Mouse (Mus musculus): ENCODE data around the gene Uck2. TPM values are rescaled to one million over a fixed set of nuclear protein-coding genes. Genes with fewer than 3 reads are reported as not detected.

The Uck2 gene
- polyA plus RNA-seq, 1 experiment from 2014 or later = 120 TPM

- H3K27me3 ChIP-seq (ENCODE audit: control insufficient read depth, insufficient read depth, low read length) = no peaks in the 10 kb centered on the region
- H3K4me3 ChIP-seq (ENCODE audit: low read depth, low read length) = peak overlapping the region; percentile 97
- no peak overlapping the region for H3K27ac ChIP-seq (replicated peaks; ENCODE audit: low read depth, low read length)
- DNase-seq (ENCODE audit: low spot score) (no peak), ATAC-seq (replicated peaks; ENCODE audit: insufficient number of reproducible peaks, low FRiP score, low TSS enrichment, low read depth) (no peak)
- 0 out of 2 replicates have a peak overlapping the region, but pooled peaks have one; percentile 6 for H3K9ac ChIP-seq (replicated peaks; ENCODE audit: low read length)
- WGBS = 47% methylated on average over 5 of the region's 5 CpGs
- H3K4me1 ChIP-seq (ENCODE audit: control insufficient read depth, insufficient read depth, low read length) = no peaks in the 10 kb centered on the region
- H3K9me3 ChIP-seq (replicated peaks; ENCODE audit: control insufficient read depth, low read length) = no peaks in the 10 kb centered on the region
- no peaks in the 10 kb centered on the region for H3K36me3 ChIP-seq (replicated peaks; ENCODE audit: control insufficient read depth, insufficient read depth, low read depth, low read length)
- peak overlapping the region; percentile 60 for H3K4me2 ChIP-seq (ENCODE audit: low read depth, low read length)
Measured at GRCm38 (mm10) chr1:167282768-167283167, 2.4 kb downstream of the Uck2 start.

- Histone ChIP-seq H3K9me3 (replicated peaks; ENCODE audit: control insufficient read depth, low read length) (no peaks in the 10 kb centered on the region), H3K4me3 (ENCODE audit: low read depth, low read length) (no peak overlapping the region), H3K4me2 (ENCODE audit: low read depth, low read length) (no peak overlapping the region; the same call in 1 of the 2 replicates), H3K4me1 (ENCODE audit: control insufficient read depth, insufficient read depth, low read length) (no peaks in the 10 kb centered on the region), H3K9ac (replicated peaks; ENCODE audit: low read length) (no peak overlapping the region), H3K27me3 (ENCODE audit: control insufficient read depth, insufficient read depth, low read length) (no peaks in the 10 kb centered on the region), H3K27ac (replicated peaks; ENCODE audit: low read depth, low read length) (no peak overlapping the region), H3K36me3 (replicated peaks; ENCODE audit: control insufficient read depth, insufficient read depth, low read depth, low read length) (no peaks in the 10 kb centered on the region)
- no peak for DNase-seq (ENCODE audit: low spot score)
- WGBS = 71% methylated on average over 3 of the region's 3 CpGs
- ATAC-seq (replicated peaks; ENCODE audit: insufficient number of reproducible peaks, low FRiP score, low TSS enrichment, low read depth) = no peak
Measured at GRCm38 (mm10) chr1:167282112-167282511, 3.0 kb downstream of the Uck2 start.

DNA sequence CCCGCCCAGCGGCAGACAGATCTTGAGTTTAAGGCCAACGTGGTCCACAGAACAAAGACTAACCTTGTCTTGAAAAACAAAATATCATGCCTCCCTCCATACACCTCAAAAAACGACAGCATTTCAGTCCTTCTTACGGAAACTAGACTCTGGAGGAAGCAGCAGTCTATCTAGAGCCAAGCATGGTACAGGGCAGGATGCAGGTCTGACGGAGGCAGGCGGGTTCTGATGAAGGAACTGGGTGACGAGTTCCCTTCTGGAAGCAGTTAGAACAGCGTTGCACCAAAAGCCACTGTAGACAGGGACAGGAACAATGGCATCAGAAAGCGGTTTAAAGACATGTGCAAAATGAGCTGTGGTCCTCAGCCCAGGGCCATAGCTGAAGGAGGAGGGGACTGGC lies 5.1 kb downstream of the Uck2 start:
- no peaks in the 10 kb centered on the region for H3K36me3 ChIP-seq (replicated peaks; ENCODE audit: control insufficient read depth, insufficient read depth, low read depth, low read length)
- H3K9ac ChIP-seq (replicated peaks; ENCODE audit: low read length) = no peak overlapping the region
- 88% methylated on average over 10 of the region's 10 CpGs for WGBS
- H3K4me2 ChIP-seq (ENCODE audit: low read depth, low read length) = no peak overlapping the region
- H3K27ac ChIP-seq (replicated peaks; ENCODE audit: low read depth, low read length) = no peak overlapping the region
- H3K4me3 ChIP-seq (ENCODE audit: low read depth, low read length) = no peak overlapping the region
- no peak for ATAC-seq (replicated peaks; ENCODE audit: insufficient number of reproducible peaks, low FRiP score, low TSS enrichment, low read depth)
- no peaks in the 10 kb centered on the region for H3K27me3 ChIP-seq (ENCODE audit: control insufficient read depth, insufficient read depth, low read length)
- H3K4me1 ChIP-seq (ENCODE audit: control insufficient read depth, insufficient read depth, low read length) = no peaks in the 10 kb centered on the region
- no peak for DNase-seq (ENCODE audit: low spot score)
- no peaks in the 10 kb centered on the region for H3K9me3 ChIP-seq (replicated peaks; ENCODE audit: control insufficient read depth, low read length)

GRCm38 (mm10) chr1:167279160-167279715 lies 5.9 kb downstream of the Uck2 start:
- Histone ChIP-seq H3K9ac (replicated peaks; ENCODE audit: low read length) (no peak overlapping the region), H3K27ac (replicated peaks; ENCODE audit: low read depth, low read length) (no peak overlapping the region), H3K4me3 (ENCODE audit: low read depth, low read length) (no peak overlapping the region), H3K36me3 (replicated peaks; ENCODE audit: control insufficient read depth, insufficient read depth, low read depth, low read length) (no peaks in the 10 kb centered on the region), H3K9me3 (replicated peaks; ENCODE audit: control insufficient read depth, low read length) (no peaks in the 10 kb centered on the region), H3K4me2 (ENCODE audit: low read depth, low read length) (no peak overlapping the region), H3K27me3 (ENCODE audit: control insufficient read depth, insufficient read depth, low read length) (no peaks in the 10 kb centered on the region), H3K4me1 (ENCODE audit: control insufficient read depth, insufficient read depth, low read length) (no peaks in the 10 kb centered on the region)
- DNase-seq (ENCODE audit: low spot score) (no peak), ATAC-seq (replicated peaks; ENCODE audit: insufficient number of reproducible peaks, low FRiP score, low TSS enrichment, low read depth) (no peak)
- WGBS = 72% methylated on average over 13 of the region's 13 CpGs

DNA sequence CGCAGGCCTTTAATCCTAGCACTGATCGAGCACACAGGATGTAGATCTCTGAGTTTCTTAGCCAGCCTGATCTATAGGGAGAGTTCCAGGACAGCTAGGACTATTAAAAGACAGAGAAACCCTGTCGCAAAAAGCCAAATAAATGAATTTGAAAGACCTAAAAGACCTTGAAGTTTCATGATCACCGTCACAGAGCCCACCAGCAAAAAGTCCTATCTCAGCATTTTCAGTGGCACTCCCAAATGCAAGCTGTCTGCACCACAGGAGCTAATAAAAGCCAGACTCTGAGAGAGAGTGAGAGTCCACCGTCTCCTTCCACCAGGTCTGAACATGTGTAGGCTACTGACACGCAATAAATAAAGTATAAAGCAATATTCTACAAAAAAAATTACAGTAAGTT lies 6.7 kb downstream of the Uck2 start:
- DNase-seq (ENCODE audit: low spot score) (no peak), ATAC-seq (replicated peaks; ENCODE audit: insufficient number of reproducible peaks, low FRiP score, low TSS enrichment, low read depth) (no peak)
- Histone ChIP-seq H3K9ac (replicated peaks; ENCODE audit: low read length) (no peak overlapping the region), H3K27ac (replicated peaks; ENCODE audit: low read depth, low read length) (no peak overlapping the region), H3K36me3 (replicated peaks; ENCODE audit: control insufficient read depth, insufficient read depth, low read depth, low read length) (no peaks in the 10 kb centered on the region), H3K4me2 (ENCODE audit: low read depth, low read length) (no peak overlapping the region), H3K9me3 (replicated peaks; ENCODE audit: control insufficient read depth, low read length) (no peaks in the 10 kb centered on the region), H3K4me1 (ENCODE audit: control insufficient read depth, insufficient read depth, low read length) (no peaks in the 10 kb centered on the region), H3K27me3 (ENCODE audit: control insufficient read depth, insufficient read depth, low read length) (no peaks in the 10 kb centered on the region), H3K4me3 (ENCODE audit: low read depth, low read length) (no peak overlapping the region)
- WGBS = 78% methylated on average over 6 of the region's 6 CpGs

GRCm38 (mm10) chr1:167274646-167275390 lies 10.3 kb downstream of the Uck2 start:
- ATAC-seq (replicated peaks; ENCODE audit: insufficient number of reproducible peaks, low FRiP score, low TSS enrichment, low read depth) (no peak), DNase-seq (ENCODE audit: low spot score) (no peak)
- Histone ChIP-seq H3K4me1 (ENCODE audit: control insufficient read depth, insufficient read depth, low read length) (peaks cover 5% of the 10 kb centered on the region), H3K4me2 (ENCODE audit: low read depth, low read length) (no peak overlapping the region), H3K9me3 (replicated peaks; ENCODE audit: control insufficient read depth, low read length) (no peaks in the 10 kb centered on the region), H3K4me3 (ENCODE audit: low read depth, low read length) (no peak overlapping the region), H3K27me3 (ENCODE audit: control insufficient read depth, insufficient read depth, low read length) (no peaks in the 10 kb centered on the region), H3K36me3 (replicated peaks; ENCODE audit: control insufficient read depth, insufficient read depth, low read depth, low read length) (no peaks in the 10 kb centered on the region), H3K27ac (replicated peaks; ENCODE audit: low read depth, low read length) (no peak overlapping the region), H3K9ac (replicated peaks; ENCODE audit: low read length) (no peak overlapping the region)
- WGBS = 84% methylated on average over 12 of the region's 12 CpGs

- WGBS = 71% methylated on average over 14 of the region's 14 CpGs
Measured at GRCm38 (mm10) chr1:167273380-167274163, 11.5 kb downstream of the Uck2 start.

DNA sequence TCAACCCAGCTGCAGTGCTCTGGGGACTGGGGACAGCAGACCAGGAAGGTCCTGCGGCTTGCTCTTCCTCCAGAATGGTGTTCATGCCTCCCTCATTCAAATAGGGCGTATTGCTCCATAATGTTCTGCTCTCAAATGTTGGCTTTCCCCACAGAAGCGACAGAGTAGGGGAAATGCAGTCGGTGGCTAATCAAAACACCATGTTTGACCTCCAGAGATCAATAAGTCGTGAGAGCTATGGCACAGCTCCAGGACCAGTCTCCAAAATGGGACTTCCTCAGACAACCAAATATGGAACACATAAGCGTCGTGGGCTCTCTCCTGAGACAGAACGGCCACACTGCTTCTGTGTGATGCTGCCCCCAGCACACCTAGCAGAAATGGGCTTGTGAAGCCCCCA lies 13.3 kb downstream of the Uck2 start:
- H3K36me3 ChIP-seq (replicated peaks; ENCODE audit: control insufficient read depth, insufficient read depth, low read depth, low read length) = no peaks in the 10 kb centered on the region
- peaks cover 8% of the 10 kb centered on the region for H3K4me1 ChIP-seq (ENCODE audit: control insufficient read depth, insufficient read depth, low read length)
- H3K27ac ChIP-seq (replicated peaks; ENCODE audit: low read depth, low read length) = no peak overlapping the region
- 34% methylated on average over 8 of the region's 8 CpGs for WGBS
- DNase-seq (ENCODE audit: low spot score) (peak; percentile 23), ATAC-seq (replicated peaks; ENCODE audit: insufficient number of reproducible peaks, low FRiP score, low TSS enrichment, low read depth) (no peak)
- no peaks in the 10 kb centered on the region for H3K9me3 ChIP-seq (replicated peaks; ENCODE audit: control insufficient read depth, low read length)
- H3K27me3 ChIP-seq (ENCODE audit: control insufficient read depth, insufficient read depth, low read length) = no peaks in the 10 kb centered on the region
- H3K4me3 ChIP-seq (ENCODE audit: low read depth, low read length) = no peak overlapping the region
- H3K9ac ChIP-seq (replicated peaks; ENCODE audit: low read length) = no peak overlapping the region
- H3K4me2 ChIP-seq (ENCODE audit: low read depth, low read length) = no peak overlapping the region

More at GRCm38 (mm10) chr1:167273380-167274163, 11.5 kb downstream of the Uck2 start:
- Histone ChIP-seq H3K4me2 (ENCODE audit: low read depth, low read length) (no peak overlapping the region), H3K27me3 (ENCODE audit: control insufficient read depth, insufficient read depth, low read length) (no peaks in the 10 kb centered on the region), H3K9ac (replicated peaks; ENCODE audit: low read length) (no peak overlapping the region), H3K9me3 (replicated peaks; ENCODE audit: control insufficient read depth, low read length) (no peaks in the 10 kb centered on the region), H3K36me3 (replicated peaks; ENCODE audit: control insufficient read depth, insufficient read depth, low read depth, low read length) (no peaks in the 10 kb centered on the region), H3K27ac (replicated peaks; ENCODE audit: low read depth, low read length) (no peak overlapping the region), H3K4me3 (ENCODE audit: low read depth, low read length) (no peak overlapping the region), H3K4me1 (ENCODE audit: control insufficient read depth, insufficient read depth, low read length) (peaks cover 8% of the 10 kb centered on the region)
- ATAC-seq (replicated peaks; ENCODE audit: insufficient number of reproducible peaks, low FRiP score, low TSS enrichment, low read depth) (no peak), DNase-seq (ENCODE audit: low spot score) (no peak)
